Mouse (Mus musculus): ENCODE results near the gene Cradd. TPM values are rescaled to one million over a fixed set of nuclear protein-coding genes. Genes with fewer than 3 reads are reported as not detected.

The Cradd gene
- polyA plus RNA-seq, 1 experiment from 2014 or later, result 15.4 TPM

GRCm38 (mm10) chr10:95266041-95266762 lies 57.7 kb downstream of the Cradd start:
- Histone ChIP-seq H3K4me1 (ENCODE audit: insufficient read depth, low read depth, low read length) (peaks cover 6% of the 10 kb centered on the region; the same call in 1 of the 2 replicates), H3K9ac (replicated peaks; ENCODE audit: low read depth) (no peak overlapping the region), H3K27me3 (replicated peaks; ENCODE audit: insufficient read depth, low read length) (no peaks in the 10 kb centered on the region), H3K4me2 (replicated peaks; ENCODE audit: low read depth, low read length) (no peak overlapping the region), H3K9me3 (ENCODE audit: low read length) (no peaks in the 10 kb centered on the region), H3K36me3 (ENCODE audit: insufficient read depth, low read length) (no peaks in the 10 kb centered on the region), H3K27ac (ENCODE audit: low read length) (peak overlapping the region; percentile 80), H3K4me3 (ENCODE audit: low read depth, low read length) (no peak overlapping the region)
- 0 out of 2 replicates have a peak, but pooled peaks have one; percentile 14 for ATAC-seq
- TF ChIP-seq CTCF (IDR thresholded peaks at IDR 0.05) (no peak), EP300 (IDR thresholded peaks at IDR 0.05) (no peak)
- WGBS, result 72% methylated on average over 10 of the region's 10 CpGs
- DNase-seq (ENCODE audit: low spot score), result peak; percentile 52

DNA sequence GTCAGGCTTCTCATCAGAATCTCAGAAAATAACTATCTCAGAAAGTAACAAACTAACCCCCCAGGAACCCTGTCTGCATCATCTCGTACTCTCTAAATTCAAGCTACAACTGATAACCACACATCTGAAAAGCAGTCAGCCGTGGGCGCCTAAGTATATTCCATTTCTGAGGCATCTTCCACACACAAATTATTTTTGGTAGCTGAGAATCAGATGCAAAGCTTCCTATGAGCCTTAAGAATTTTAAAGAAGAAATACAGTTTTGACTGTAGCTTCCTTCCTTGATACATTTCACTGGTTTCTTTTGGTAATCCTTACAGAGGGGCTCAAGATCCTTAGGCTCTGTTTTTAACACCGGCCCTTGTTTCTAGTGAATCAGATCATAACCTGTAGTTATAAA lies 58.4 kb downstream of the Cradd start:
- ATAC-seq, result no peak
- peak overlapping the region; percentile 80 for H3K27ac ChIP-seq (ENCODE audit: low read length)

GRCm38 (mm10) chr10:95264485-95265321 lies 59.2 kb downstream of the Cradd start:
- 0 out of 2 replicates have a peak, but pooled peaks have one; percentile 7 for TF ChIP-seq CTCF (IDR thresholded peaks at IDR 0.05)
- TF ChIP-seq EP300 (IDR thresholded peaks at IDR 0.05), result peak; percentile 51; the same call in 1 of the 2 replicates
- Histone ChIP-seq H3K36me3 (ENCODE audit: insufficient read depth, low read length) (no peaks in the 10 kb centered on the region), H3K9ac (replicated peaks; ENCODE audit: low read depth) (peak overlapping the region; percentile 41), H3K4me1 (ENCODE audit: insufficient read depth, low read depth, low read length) (peaks cover 6% of the 10 kb centered on the region; the same call in 1 of the 2 replicates), H3K27ac (ENCODE audit: low read length) (peak overlapping the region; percentile 80), H3K4me2 (replicated peaks; ENCODE audit: low read depth, low read length) (peak overlapping the region; percentile 70), H3K4me3 (ENCODE audit: low read depth, low read length) (peak overlapping the region; percentile 43), H3K27me3 (replicated peaks; ENCODE audit: insufficient read depth, low read length) (no peaks in the 10 kb centered on the region), H3K9me3 (ENCODE audit: low read length) (no peaks in the 10 kb centered on the region)
- ATAC-seq (peak; percentile 66), DNase-seq (ENCODE audit: low spot score) (peak; percentile 69)
- WGBS, result 10% methylated on average over 37 of the region's 37 CpGs

More for the DNA sequence above, 58.4 kb downstream of the Cradd start:
- 0 out of 2 replicates have a peak overlapping the region, but pooled peaks have one; percentile 41 for H3K9ac ChIP-seq (replicated peaks; ENCODE audit: low read depth)
- peak overlapping the region; percentile 70; the same call in 1 of the 2 replicates for H3K4me2 ChIP-seq (replicated peaks; ENCODE audit: low read depth, low read length)
- H3K27me3 ChIP-seq (replicated peaks; ENCODE audit: insufficient read depth, low read length), result no peaks in the 10 kb centered on the region
- no peaks in the 10 kb centered on the region for H3K36me3 ChIP-seq (ENCODE audit: insufficient read depth, low read length)
- WGBS, result 92% methylated on average over 4 of the region's 4 CpGs
- no peak overlapping the region for H3K4me3 ChIP-seq (ENCODE audit: low read depth, low read length)
- H3K4me1 ChIP-seq (ENCODE audit: insufficient read depth, low read depth, low read length), result peaks cover 6% of the 10 kb centered on the region; the same call in 1 of the 2 replicates
- no peak for DNase-seq (ENCODE audit: low spot score)
- TF ChIP-seq CTCF (IDR thresholded peaks at IDR 0.05) (no peak), EP300 (IDR thresholded peaks at IDR 0.05) (no peak)
- no peaks in the 10 kb centered on the region for H3K9me3 ChIP-seq (ENCODE audit: low read length)

DNA sequence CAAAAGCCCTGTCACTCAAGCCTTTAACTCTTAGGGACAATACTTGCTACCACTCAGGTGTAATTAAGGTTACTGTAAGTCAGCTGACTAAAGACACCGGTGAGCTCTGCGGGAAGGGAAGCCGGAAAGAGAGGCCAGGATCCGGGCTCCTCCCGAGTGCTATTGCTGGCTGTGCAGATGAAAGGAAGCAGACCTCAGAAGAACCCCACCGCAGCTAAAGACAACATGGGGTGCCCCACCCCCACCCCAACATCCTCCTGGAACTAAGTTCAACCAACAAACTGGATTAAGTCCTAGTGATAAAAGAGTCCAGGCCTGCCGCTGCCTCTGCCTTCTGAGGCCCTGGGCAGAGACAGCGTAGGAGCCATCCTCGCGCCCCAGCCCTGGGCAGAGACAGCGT lies 61.5 kb downstream of the Cradd start:
- Histone ChIP-seq H3K4me2 (replicated peaks; ENCODE audit: low read depth, low read length) (no peak overlapping the region), H3K36me3 (ENCODE audit: insufficient read depth, low read length) (no peaks in the 10 kb centered on the region), H3K27me3 (replicated peaks; ENCODE audit: insufficient read depth, low read length) (no peaks in the 10 kb centered on the region), H3K27ac (ENCODE audit: low read length) (no peak overlapping the region), H3K9me3 (ENCODE audit: low read length) (no peaks in the 10 kb centered on the region), H3K9ac (replicated peaks; ENCODE audit: low read depth) (no peak overlapping the region), H3K4me3 (ENCODE audit: low read depth, low read length) (no peak overlapping the region), H3K4me1 (ENCODE audit: insufficient read depth, low read depth, low read length) (peaks cover 6% of the 10 kb centered on the region; the same call in 1 of the 2 replicates)
- 59% methylated on average over 11 of the region's 11 CpGs for WGBS
- ATAC-seq, result no peak
- DNase-seq (ENCODE audit: low spot score), result no peak
- TF ChIP-seq EP300 (IDR thresholded peaks at IDR 0.05), result no peak
- TF ChIP-seq CTCF (IDR thresholded peaks at IDR 0.05), result no peak

GRCm38 (mm10) chr10:95261279-95261678 lies 62.7 kb downstream of the Cradd start:
- H3K4me1 ChIP-seq (ENCODE audit: insufficient read depth, low read depth, low read length), result peaks cover 6% of the 10 kb centered on the region; the same call in 1 of the 2 replicates
- no peak overlapping the region for H3K4me2 ChIP-seq (replicated peaks; ENCODE audit: low read depth, low read length)
- ATAC-seq, result no peak
- TF ChIP-seq CTCF (IDR thresholded peaks at IDR 0.05), result no peak
- TF ChIP-seq EP300 (IDR thresholded peaks at IDR 0.05), result 0 out of 2 replicates have a peak, but pooled peaks have one; percentile 23
- DNase-seq (ENCODE audit: low spot score), result peak; percentile 72
- WGBS, result 32% methylated on average over 2 of the region's 2 CpGs
- H3K36me3 ChIP-seq (ENCODE audit: insufficient read depth, low read length), result no peaks in the 10 kb centered on the region
- H3K27me3 ChIP-seq (replicated peaks; ENCODE audit: insufficient read depth, low read length), result no peaks in the 10 kb centered on the region
- H3K9ac ChIP-seq (replicated peaks; ENCODE audit: low read depth), result no peak overlapping the region
- no peaks in the 10 kb centered on the region for H3K9me3 ChIP-seq (ENCODE audit: low read length)
- H3K4me3 ChIP-seq (ENCODE audit: low read depth, low read length), result no peak overlapping the region
- no peak overlapping the region for H3K27ac ChIP-seq (ENCODE audit: low read length)

- Histone ChIP-seq H3K9me3 (ENCODE audit: low read length) (no peaks in the 10 kb centered on the region), H3K4me3 (ENCODE audit: low read depth, low read length) (no peak overlapping the region), H3K4me2 (replicated peaks; ENCODE audit: low read depth, low read length) (no peak overlapping the region), H3K27ac (ENCODE audit: low read length) (no peak overlapping the region), H3K36me3 (ENCODE audit: insufficient read depth, low read length) (no peaks in the 10 kb centered on the region), H3K9ac (replicated peaks; ENCODE audit: low read depth) (no peak overlapping the region), H3K27me3 (replicated peaks; ENCODE audit: insufficient read depth, low read length) (no peaks in the 10 kb centered on the region), H3K4me1 (ENCODE audit: insufficient read depth, low read depth, low read length) (peaks cover 6% of the 10 kb centered on the region; the same call in 1 of the 2 replicates)
- TF ChIP-seq CTCF (IDR thresholded peaks at IDR 0.05), result no peak
- no peak for TF ChIP-seq EP300 (IDR thresholded peaks at IDR 0.05)
- DNase-seq (ENCODE audit: low spot score) (peak; percentile 37), ATAC-seq (no peak)
- WGBS, result 70% methylated on average over 3 of the region's 3 CpGs
Observed at GRCm38 (mm10) chr10:95260420-95260819, 63.5 kb downstream of the Cradd start.
